Mouse (Mus musculus): Measurements from ENCODE around the gene Mipol1.

DNA sequence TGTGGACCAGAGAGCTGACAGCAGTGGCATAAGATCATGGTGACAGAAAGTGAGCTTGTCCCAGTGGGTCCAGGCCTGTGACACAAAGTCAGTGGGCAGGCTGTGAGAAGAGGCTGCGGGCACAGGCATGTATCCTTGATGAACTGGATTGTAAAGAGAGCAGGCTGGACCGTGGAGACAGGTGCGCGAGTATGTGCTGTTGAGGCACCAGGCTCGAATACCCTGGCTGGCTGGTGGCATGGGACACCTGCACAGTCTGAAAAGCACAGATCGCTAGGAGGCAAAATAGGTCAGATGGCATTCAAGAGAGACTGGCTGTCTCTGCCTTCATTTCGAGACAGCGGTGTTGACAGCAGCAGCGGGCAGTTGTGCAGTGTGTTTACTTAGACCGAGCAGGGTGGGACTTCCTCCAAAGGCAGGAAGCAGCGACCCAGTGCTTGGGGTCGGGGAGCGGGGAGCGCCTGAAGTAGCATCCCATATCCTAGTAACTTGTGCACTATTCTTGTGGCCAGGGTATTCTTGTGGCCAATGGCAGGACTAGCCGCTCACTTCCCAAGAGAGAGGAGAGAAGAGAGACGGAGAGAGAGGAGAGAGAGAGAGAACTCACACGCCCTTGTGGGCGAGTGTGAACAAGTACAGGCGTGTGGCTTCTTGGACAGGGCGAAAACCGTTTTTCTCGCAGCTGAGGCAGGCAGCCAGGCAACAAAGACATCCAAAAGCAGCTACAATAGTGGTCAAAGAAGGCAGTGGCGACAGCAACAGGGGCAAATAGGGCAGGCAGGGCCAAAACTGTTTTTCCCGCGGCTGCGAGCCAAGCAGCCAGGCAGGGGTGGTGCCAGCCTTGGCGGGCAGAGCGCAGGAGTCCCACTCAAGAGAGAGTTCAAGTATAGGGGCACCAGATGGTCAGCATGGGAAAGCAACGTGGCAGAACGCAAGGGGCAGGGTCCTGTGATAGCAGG lies 18.6 kb upstream of the Mipol1 start:
- TF ChIP-seq CTCF (IDR thresholded peaks at IDR 0.05; ENCODE audit: control insufficient read depth, insufficient read depth, insufficient read length) = no peak
- no peak for TF ChIP-seq MAX (IDR thresholded peaks at IDR 0.05)
- TF ChIP-seq USF1 (IDR thresholded peaks at IDR 0.05; ENCODE audit: low read depth) = no peak
- TF ChIP-seq MYOG (IDR thresholded peaks at IDR 0.05; ENCODE audit: control insufficient read depth, extremely low read depth, insufficient read length) = no peak
